Mouse (Mus musculus) CH12.LX (cell line): ENCODE data around the gene Necab2. TPM values are rescaled to one million over a fixed set of nuclear protein-coding genes. Genes with fewer than 3 reads are reported as not detected.

Experiments
- DNase-seq: peaks from one replicate; pipeline ENCODE4 v3.0.0-alpha.2; 2013; ENCODE audit errors: extremely low read depth
- H3K27ac ChIP-seq: 2 replicates; pipeline ENCODE4 v1.5.1; 2012; ENCODE audit warnings: low read depth, mild to moderate bottlenecking, control low read depth, moderate library complexity; ENCODE audit not compliant: insufficient read depth
- H3K27me3 ChIP-seq: replicated peaks from 2 replicates; pipeline ENCODE3; 2012; ENCODE audit warnings: inconsistent platforms
- H3K36me3 ChIP-seq, 2 experiments: replicated peaks in 1 of 2; 2 replicates each; pipeline versions ENCODE3 to v1.6.1; 2012; ENCODE audit warnings: inconsistent platforms in 1 of 2, low read length in 1 of 2, mild to moderate bottlenecking in 1 of 2, mixed read lengths in 1 of 2, moderate library complexity in 1 of 2; ENCODE audit not compliant: control insufficient read depth in 1 of 2, insufficient read depth in 1 of 2
- H3K4me1 ChIP-seq, 2 experiments: 2 replicates each; pipeline ENCODE4 v1.6.1; 2012; ENCODE audit warnings: inconsistent platforms in 1 of 2, moderate library complexity in 1 of 2; ENCODE audit not compliant: insufficient read depth in 2 of 2, control insufficient read depth in 1 of 2
- H3K4me2 ChIP-seq: 2 replicates; pipeline ENCODE4 v1.6.1; 2012; ENCODE audit warnings: low read depth, mild to moderate bottlenecking, control low read depth; ENCODE audit not compliant: poor library complexity, insufficient read depth, severe bottlenecking
- H3K4me3 ChIP-seq, 3 experiments: fragments of 150-350 bp in 1 of 3; sonication (generic) in 1 of 3; replicated peaks in 1 of 3; 2 replicates each; pipeline versions ENCODE3 to v1.5.1; 2011 to 2012; ENCODE audit warnings: low read depth in 2 of 3, low read length in 2 of 3, mild to moderate bottlenecking in 2 of 3, moderate library complexity in 2 of 3, control low read depth in 1 of 3, improper control_type of control experiment in 1 of 3, inconsistent platforms in 1 of 3, mixed read lengths in 1 of 3; ENCODE audit not compliant: poor library complexity in 1 of 3
- H3K79me2 ChIP-seq: replicated peaks from 2 replicates; pipeline ENCODE4 v1.6.1; 2012; ENCODE audit warnings: mild to moderate bottlenecking, moderate library complexity; ENCODE audit not compliant: control insufficient read depth, poor library complexity, insufficient read depth, severe bottlenecking; ENCODE audit errors: extremely low read depth
- H3K9ac ChIP-seq: 2 replicates; pipeline ENCODE4 v1.6.1; 2012; ENCODE audit warnings: low read depth, mild to moderate bottlenecking, control low read depth, moderate library complexity; ENCODE audit not compliant: insufficient read depth
- H3K9me3 ChIP-seq: replicated peaks from 2 replicates; pipeline ENCODE3; 2012; ENCODE audit warnings: low read length, inconsistent platforms, mixed read lengths
- BHLHE40 ChIP-seq: IDR thresholded peaks from 2 replicates; pipeline ENCODE4 v1.6.1; 2011; ENCODE audit warnings: mild to moderate bottlenecking, low read depth, low read length, improper control_type of control experiment
- E2F4 ChIP-seq: IDR thresholded peaks from 2 replicates; pipeline ENCODE4 v1.6.1; 2011; ENCODE audit warnings: low read depth, low read length, improper control_type of control experiment; ENCODE audit not compliant: insufficient replicate concordance
- JUN ChIP-seq: IDR thresholded peaks from 2 replicates; pipeline ENCODE4 v1.6.1; 2011; ENCODE audit warnings: low read depth, mild to moderate bottlenecking, low read length, improper control_type of control experiment, moderate library complexity; ENCODE audit not compliant: insufficient read depth
- JUND ChIP-seq: conservative IDR thresholded peaks from 2 replicates; pipeline ENCODE4 v1.6.1; 2011; ENCODE audit warnings: low read depth, low read length, improper control_type of control experiment
- MAZ ChIP-seq: IDR thresholded peaks from 2 replicates; pipeline ENCODE4 v1.6.1; 2012; ENCODE audit warnings: low read depth, mild to moderate bottlenecking, inconsistent platforms, low read length, improper control_type of control experiment, moderate library complexity
- MXI1 ChIP-seq: IDR thresholded peaks from 2 replicates; pipeline ENCODE4 v1.6.1; 2011; ENCODE audit warnings: mild to moderate bottlenecking, low read depth, low read length, improper control_type of control experiment
- RAD21 ChIP-seq: IDR thresholded peaks from 2 replicates; pipeline ENCODE4 v1.6.1; 2011; ENCODE audit warnings: low read depth, mild to moderate bottlenecking, low read length, improper control_type of control experiment, moderate library complexity
- SIN3A ChIP-seq: IDR thresholded peaks from 2 replicates; pipeline ENCODE4 v1.6.1; 2012; ENCODE audit warnings: low read length, improper control_type of control experiment, inconsistent platforms
- SMC3 ChIP-seq: IDR thresholded peaks from 2 replicates; pipeline ENCODE4 v1.6.1; 2011; ENCODE audit warnings: low read depth, low read length, improper control_type of control experiment
- TBP ChIP-seq: conservative IDR thresholded peaks from 2 replicates; pipeline ENCODE4 v1.6.1; 2011; ENCODE audit warnings: low read depth, low read length, improper control_type of control experiment
- TCF12 ChIP-seq: IDR thresholded peaks from 2 replicates; pipeline ENCODE4 v1.6.1; 2014; ENCODE audit warnings: low read depth, mild to moderate bottlenecking, inconsistent platforms, low read length, improper control_type of control experiment
- ZC3H11A ChIP-seq: IDR thresholded peaks from 2 replicates; pipeline ENCODE4 v1.6.1; 2012; ENCODE audit warnings: low read depth, mild to moderate bottlenecking, inconsistent platforms, low read length, improper control_type of control experiment
- ZMIZ1 ChIP-seq: IDR thresholded peaks from 2 replicates; pipeline ENCODE4 v1.6.1; 2012; ENCODE audit warnings: low read depth, mild to moderate bottlenecking, inconsistent platforms, low read length, improper control_type of control experiment
- ZNF384 ChIP-seq: IDR thresholded peaks from 2 replicates; pipeline ENCODE4 v1.6.1; 2012; ENCODE audit warnings: low read depth, low read length, improper control_type of control experiment, inconsistent platforms
- dilution Hi-C: fragments of 300-500 bp; cut with MboI; formaldehyde crosslinking; loops from 2 replicates; pipeline ENCODE4 v1.14.3; 2020; ENCODE audit warnings: low sequenced_read_pairs; ENCODE audit not compliant: extremely low pct_unique_long_range_greater_than_20kb, extremely low pct_ligation_motif_present
- in situ Hi-C: fragments of 300-500 bp; cut with MboI; formaldehyde crosslinking; loops from 3 replicates; pipeline ENCODE4 v1.14.3; 2019; ENCODE audit warnings: low sequenced_read_pairs, low pct_ligation_motif_present, low pct_unique_long_range_greater_than_20kb, mixed read lengths
- polyA plus RNA-seq: library from polyadenylated mRNA; unstranded; fragments of >175 nt; gene quantifications from 2 replicates; pipeline ENCODE4 v1.2.1, GENCODE M21; 2012; ENCODE audit warnings: low read depth; ENCODE audit not compliant: insufficient read length
- total RNA-seq, 2 experiments: library from RNA; depleted of rRNA; stranded (reverse); fragments of 300-350 nt in 1 of 2; fragments of >200 nt in 1 of 2; gene quantifications; 2 replicates each; pipeline ENCODE4 v1.2.3; 2012 to 2014

Gene Necab2
- total and polyA plus RNA-seq, 3 experiments = not detected

DNA sequence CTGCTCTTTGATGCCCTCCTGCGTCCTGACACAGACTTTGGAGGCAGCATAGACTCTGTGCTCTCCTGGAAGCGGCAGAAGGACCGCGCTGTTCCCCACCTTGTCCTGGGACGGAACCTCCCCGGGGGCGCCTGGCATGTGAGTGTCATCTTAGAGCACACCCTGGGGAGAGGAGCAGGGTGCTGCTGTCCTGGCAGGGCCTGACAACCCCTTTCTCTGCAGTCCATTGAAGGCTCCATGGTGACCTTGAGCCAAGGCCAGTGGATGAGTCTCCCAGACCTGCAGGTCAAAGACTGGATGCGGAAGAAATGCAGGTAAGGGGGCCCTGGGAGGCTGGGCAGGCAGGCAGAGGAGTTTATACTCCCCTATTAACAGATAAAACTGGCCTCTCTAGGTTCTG lies 3.5 kb upstream of the Necab2 start:
- H3K27ac ChIP-seq = no peak overlapping the region
- DNase-seq = no peak
- no peaks in the 10 kb centered on the region for H3K9me3 ChIP-seq
- H3K4me1 ChIP-seq = peaks cover 2 to 31% of the 10 kb centered on the region in 2 experiments; a peak in 2 of 4 replicates
- dilution Hi-C loops = no loop called here
- H3K79me2 ChIP-seq = no peaks in the 10 kb centered on the region
- no peak for TF ChIP-seq JUN
- TF ChIP-seq ZNF384 = no peak
- no peak for TF ChIP-seq BHLHE40
- no peak for TF ChIP-seq ZMIZ1
- TF ChIP-seq MXI1 = no peak
- no peak for TF ChIP-seq JUND
- no peak for TF ChIP-seq RAD21
- TF ChIP-seq TBP = no peak
- no peak for TF ChIP-seq E2F4
- no peak for TF ChIP-seq ZC3H11A
- no peak for TF ChIP-seq SIN3A
- no peak for TF ChIP-seq SMC3
- no peak for TF ChIP-seq TCF12
- no peak for TF ChIP-seq MAZ
- H3K4me2 ChIP-seq = no peak overlapping the region
- H3K27me3 ChIP-seq = no peaks in the 10 kb centered on the region
- H3K9ac ChIP-seq = no peak overlapping the region
- H3K36me3 ChIP-seq = peaks cover 12 to 52% of the 10 kb centered on the region in 2 experiments
- H3K4me3 ChIP-seq = no peak overlapping the region
- in situ Hi-C loops = no loop called here

DNA sequence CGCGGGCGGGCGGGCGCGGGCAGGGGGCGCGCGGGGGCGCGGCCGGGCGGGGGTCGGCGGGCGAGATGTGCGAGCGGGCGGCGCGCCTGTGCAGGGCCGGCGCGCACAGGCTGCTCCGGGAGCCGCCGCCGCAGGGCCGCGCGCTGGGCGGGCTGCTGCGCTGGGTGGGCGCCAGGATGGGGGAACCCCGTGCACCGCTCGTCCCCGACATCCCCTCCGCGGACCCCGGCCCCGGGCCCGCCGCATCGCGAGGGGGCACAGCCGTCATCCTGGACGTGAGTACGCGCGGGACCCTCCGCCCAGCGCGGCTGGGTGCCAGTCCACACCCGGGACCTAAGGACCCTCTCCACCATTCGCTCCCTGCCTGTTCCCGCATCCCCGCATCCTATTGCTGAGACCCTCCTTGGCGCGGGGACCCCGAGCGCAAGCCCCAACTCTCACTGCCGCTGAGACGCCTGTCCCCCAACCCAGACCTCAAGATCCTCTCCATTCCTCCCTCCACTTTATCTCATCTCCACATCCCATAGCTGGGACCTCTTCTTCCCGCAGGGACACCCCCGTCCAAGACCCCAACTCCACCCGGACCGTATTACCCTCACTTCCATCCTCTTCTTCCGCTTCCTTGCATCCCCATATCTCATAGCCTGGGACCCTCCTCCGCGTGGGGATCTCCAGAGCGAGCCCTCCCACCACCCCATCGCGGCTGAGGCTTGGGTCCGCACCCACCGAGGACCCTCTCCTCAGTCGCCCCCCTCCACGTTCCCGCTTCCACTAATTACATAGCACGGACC lies 666 bp downstream of the Necab2 start:
- TF ChIP-seq ZMIZ1 = no peak
- Histone ChIP-seq H3K9ac (no peak overlapping the region), H3K27me3 (no peaks in the 10 kb centered on the region), H3K9me3 (no peaks in the 10 kb centered on the region), H3K79me2 (no peaks in the 10 kb centered on the region), H3K4me3 (no peak overlapping the region), H3K36me3 (peaks cover 12 to 38% of the 10 kb centered on the region in 2 experiments), H3K4me2 (no peak overlapping the region), H3K27ac (no peak overlapping the region), H3K4me1 (peaks cover 0 to 12% of the 10 kb centered on the region in 2 experiments; a peak in 2 of 4 replicates)
- DNase-seq = no peak
- dilution Hi-C loops = no loop called here
- in situ Hi-C loops = loop anchor here (5.0 kb wide), 1 partner anchor 35 kb away; no protein-coding TSS in a partner anchor
